Mouse (Mus musculus): ENCODE measurements at regions not wholly inside any gene's neighbourhood (a gene's known extent, or its start where the extent isn't known, plus 50 kb on each side); places are given as distances from the start of the nearest gene placed in this dataset.

DNA sequence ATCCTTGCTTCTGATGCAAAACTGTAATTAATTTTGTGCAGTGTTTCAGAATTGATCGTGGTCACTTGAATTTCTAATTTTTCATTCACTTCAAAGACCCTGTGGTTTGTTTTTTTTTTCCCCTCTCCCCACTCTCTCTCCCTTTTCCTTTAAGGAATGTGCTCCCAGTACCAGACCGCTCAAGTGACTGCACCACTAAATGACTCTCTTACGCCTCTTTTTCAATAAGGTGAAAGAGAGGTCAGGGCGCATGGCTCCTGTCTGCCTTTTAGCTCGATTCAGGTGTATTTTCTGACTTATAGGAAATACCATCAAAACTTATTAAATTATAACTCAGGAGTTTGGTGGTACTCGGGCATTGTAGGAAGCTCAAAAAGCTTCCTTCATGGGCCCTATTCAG, 146.0 kb upstream of the Zfp507 start:
- DNase-seq: no peak

GRCm38 (mm10) chr7:35948389-35948788, 145.6 kb upstream of the Zfp507 start:
- DNase-seq: peak; percentile 35 to 54

DNA sequence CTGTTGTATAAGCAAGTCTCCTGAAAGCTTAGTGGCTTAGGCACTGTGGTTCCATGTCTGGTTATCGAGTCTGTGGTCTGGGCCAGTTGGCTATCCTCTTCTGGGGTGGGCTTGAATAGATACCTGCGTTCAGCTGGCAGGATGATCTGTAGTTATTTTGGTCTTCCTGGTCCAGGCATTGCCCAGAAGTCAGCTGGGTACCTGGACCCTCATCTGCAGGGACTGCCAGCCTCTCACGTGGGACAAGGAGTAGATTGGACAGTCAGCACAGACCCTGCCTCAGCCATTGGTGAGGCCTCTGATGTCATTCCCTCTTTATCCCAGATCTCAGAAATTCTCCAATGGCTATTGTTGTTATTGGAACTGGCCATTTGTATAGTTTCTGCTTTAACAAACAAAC, 138.3 kb upstream of the Zfp507 start:
- DNase-seq: peak in 1 of 2 experiments; percentile 23

DNA sequence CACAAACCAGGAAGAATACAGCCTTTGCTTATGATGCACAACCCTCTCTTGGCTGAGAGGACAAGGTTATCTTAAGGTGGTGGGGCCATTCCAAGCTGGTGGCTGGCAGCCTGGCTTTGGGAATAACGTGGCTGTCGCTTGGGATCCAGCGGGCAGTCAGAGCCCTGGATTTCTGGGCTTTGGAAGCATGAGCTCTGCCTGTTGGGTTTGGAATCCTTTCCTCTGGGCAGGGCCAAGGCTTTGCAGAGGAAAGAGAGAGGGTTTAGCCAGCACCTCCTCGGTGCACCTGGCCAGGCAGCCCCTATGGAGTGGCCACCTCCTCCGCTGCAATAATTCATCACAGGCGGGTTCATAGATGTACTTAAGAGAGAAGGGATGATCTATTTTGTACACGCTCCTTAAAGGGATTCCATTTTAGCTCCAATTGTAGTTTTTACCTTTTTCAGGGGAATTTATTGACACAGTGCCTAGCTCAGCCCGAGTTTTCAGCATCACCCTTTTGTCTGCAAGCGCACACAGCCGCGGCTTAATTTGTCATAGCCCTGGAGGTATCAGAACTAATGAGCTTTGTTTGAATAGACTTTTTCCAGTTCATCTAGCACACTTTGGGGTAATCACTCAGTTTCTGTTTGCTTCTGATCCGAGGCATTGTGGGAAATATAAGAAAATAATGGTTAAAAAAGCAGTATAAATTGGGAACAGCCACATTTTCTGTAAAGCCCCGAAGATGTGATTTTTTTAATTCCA, 135.5 kb upstream of the Zfp507 start:
- no peak for DNase-seq

DNA sequence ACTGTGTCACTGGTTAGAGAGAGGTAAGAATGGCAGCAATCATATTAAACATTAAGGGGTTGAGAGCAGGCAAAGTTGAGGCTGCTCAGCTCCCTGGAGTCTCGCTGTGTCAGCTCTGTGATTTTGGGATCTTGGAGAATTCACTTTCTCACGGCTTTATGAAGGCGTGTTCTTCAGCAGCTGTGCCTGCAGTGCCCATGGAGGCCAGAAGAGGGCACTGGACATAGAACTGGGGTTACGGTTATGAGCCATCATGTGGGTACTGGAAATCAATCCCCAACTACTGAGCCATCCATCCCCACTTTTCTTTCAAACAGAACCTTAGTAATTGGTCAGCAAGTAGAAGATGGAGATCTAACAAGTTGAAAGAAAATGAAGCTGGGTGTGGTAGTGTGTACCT, 123.9 kb upstream of the Zfp507 start:
- peak in 1 of 2 experiments; percentile 14 for DNase-seq

DNA sequence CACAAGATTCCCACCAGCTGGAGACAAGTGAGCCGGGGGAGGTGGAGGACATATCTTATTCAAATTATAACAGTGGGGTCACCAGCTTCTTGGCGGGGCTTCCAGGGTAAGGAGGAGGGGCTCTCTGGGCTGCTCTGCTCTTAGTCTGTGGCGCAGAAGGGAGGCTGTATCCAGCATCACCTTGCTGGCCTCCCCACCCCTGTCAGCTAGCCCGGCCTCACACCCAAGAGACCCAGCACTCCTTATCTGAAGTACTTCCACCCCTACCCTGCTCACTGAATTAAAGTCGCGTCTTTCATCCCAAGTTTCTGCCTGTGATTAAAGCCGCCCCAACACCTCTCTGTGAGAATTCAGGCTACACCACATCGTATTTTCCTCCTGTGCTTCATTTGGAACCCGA, 119.8 kb upstream of the Zfp507 start:
- DNase-seq: no peak

- no peak for DNase-seq
These were observed 118.1 kb upstream of the Zfp507 start for GRCm38 (mm10) chr7:35920884-35921283.

DNA sequence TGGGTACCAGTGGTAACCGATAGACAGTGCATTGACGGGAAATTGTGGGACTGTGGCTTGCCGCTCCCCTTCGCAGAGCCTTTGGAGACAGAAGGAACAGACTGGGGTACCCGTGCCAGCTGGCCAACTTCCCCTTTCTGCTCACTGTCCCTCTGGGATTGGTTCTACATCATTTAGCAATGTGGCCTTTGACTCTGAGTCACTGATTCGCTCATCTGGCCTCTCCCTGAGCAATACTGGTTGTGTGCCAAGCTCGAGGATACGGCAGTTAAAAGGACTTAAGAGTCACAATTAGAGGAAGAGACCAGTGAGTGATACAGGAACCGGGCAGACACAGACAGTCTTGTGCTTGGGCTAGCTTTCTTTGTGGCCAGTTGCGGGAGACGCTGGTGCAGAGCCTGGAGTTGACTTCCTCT, 117.4 kb upstream of the Zfp507 start:
- peak in 1 of 2 experiments; percentile 10 for DNase-seq

- no peak for DNase-seq
These were observed 107.4 kb upstream of the Zfp507 start for GRCm38 (mm10) chr7:35910109-35910706.

- DNase-seq: peak; percentile 65 to 71
These were observed 99.2 kb upstream of the Zfp507 start for GRCm38 (mm10) chr7:35901942-35902381.

DNA sequence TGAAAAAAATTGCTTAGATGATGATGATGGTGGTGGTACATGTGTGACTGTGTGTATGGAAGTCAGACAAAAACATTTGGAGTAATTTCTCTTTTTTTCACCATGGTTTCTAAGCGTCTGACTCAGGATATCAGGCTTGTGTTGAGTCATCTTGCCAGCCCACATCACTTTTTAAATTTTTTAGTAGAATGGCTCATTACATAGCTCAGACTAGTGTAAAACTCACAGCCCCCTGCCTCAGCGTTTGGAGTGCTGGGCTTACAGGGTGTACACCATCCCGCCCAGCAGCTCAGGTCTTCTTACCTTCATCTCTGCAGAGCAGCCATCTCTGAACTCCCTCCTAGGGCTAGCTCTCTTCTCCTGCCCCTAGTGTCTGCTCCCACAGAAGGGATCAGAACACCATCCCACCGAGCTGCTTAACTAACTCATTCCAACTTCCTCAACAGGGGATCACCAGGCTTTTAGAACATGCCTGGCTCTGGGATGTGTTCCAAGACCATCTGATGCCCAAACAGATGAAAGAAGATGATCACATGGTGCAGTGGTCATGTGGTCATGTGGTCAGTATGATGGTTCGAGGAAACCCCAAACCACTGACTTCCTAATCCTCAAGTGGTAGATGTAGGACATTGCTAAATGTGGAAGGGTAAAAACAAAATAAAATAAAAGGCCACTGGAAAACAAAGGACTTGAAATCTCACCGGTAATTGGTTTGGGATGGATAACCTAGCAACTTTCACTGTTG, 96.1 kb upstream of the Zfp507 start:
- DNase-seq: no peak

DNA sequence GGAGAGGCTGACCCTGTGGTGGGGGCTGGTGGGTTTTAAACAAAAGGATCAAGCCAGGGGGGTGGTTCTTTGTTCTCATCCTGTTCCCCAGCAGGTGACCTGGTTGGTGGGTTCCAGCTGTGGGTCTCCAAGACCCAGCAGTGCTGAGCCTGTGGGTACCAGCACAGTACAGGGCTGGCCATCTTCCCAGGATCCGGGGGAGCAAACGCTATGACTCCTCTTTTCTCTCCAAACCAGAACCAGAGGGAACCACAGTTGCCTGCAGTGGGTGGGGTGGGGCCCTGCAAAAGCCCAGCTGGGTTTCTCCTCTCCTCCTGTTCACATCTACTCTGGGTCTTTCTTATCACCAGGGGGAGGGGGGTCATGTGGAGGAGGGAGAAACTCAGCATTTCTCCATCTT, 90.5 kb upstream of the Zfp507 start:
- DNase-seq: no peak

GRCm38 (mm10) chr7:35886051-35886450, 83.2 kb upstream of the Zfp507 start:
- DNase-seq: no peak

GRCm38 (mm10) chr7:35879755-35880304, 77.0 kb upstream of the Zfp507 start:
- peak; percentile 64 to 78 for DNase-seq

DNA sequence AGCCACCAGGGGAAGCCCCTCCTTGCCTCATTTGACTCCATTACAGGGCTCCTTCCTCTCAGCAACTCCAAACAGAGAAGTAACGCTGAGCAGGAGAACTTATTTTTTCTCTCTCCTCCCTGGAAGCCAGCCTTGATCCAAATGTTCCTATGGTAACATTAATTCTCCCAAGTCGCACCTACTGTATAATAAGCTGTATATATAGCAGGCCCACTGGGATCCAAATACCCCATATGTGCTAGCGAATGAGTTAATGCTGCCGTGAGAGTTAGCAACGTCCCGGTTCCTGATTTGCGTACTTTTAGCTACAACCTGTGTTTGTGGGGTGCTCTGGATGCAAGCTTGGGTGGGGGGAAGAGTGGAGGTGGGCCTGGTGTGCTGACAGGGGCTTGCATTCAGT, 75.4 kb upstream of the Zfp507 start:
- DNase-seq: no peak

DNA sequence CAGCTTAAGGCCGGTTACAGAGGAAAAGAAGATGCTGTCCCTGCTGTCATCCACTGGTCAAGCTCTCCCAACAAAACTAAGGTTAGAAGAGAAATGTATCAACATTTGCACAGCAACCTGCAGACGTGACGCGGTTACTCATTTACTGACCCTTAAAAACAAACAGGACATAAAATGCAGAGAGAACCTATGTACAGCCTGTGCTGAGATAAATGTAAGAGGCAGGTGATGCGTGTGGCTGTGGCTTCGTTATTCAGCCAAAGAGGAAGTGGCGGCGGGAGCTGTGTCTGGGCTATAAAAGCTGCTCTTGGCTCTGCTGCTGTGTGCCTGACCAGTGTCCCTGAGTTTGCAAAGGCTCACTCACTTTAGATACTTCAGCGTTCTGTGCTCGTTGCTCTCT, 58.2 kb upstream of the Zfp507 start:
- no peak for DNase-seq

GRCm38 (mm10) chr7:35859601-35860000, 56.8 kb upstream of the Zfp507 start:
- peak in 1 of 2 experiments; percentile 59 for DNase-seq

GRCm38 (mm10) chr7:35857693-35858092, 54.9 kb upstream of the Zfp507 start:
- DNase-seq: no peak
